18 mouse cellular contexts compared by ENCODE assay signal in the genomic region with DNA sequence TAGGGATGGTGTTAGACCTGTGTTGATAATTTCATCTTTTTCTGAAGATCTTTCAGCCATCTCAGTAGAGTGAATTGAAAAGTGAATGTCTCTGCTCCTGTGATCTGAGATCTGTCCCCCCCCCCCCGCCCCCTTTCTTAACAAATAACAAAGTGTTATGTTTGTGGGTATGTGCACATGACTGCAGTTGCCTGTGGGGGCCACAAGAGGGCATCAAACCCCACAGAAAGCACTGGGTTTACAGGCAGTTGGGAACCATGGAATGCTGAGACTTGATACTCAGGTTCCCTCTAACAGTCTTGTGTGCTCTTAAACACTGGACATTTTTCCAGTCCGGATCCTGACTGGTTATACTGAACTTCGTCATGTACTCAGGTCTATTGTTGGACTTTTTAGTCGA.
A peak's percentile ranks its signal among the peaks of the same experiment; 100 is the strongest.
DNase-seq lines count a peak whose midpoint lies in the region; TF ChIP-seq lines count a peak whose summit lies in the region.
"Had no signal": no experiment of that assay in that cellular context is flagged by ENCODE, and none has a peak within 500 bp of the region (broad histone marks: within the 10 kb centered on the region; RNA-seq: fewer than 3 reads in every experiment).

No protein-coding gene starts in this region.

- H3K4me1 ChIP-seq in testis, adult 2 months (ENCODE audit: control insufficient read depth, insufficient read depth, low read length) = peaks cover 9% of the 10 kb centered on the region
- H3K4me1 ChIP-seq: heart, embryonic 15.5 days; hindbrain, embryonic 10.5 days; limb, embryonic 13.5 days; lung, embryonic 15.5 days; neural tube, embryonic 12.5 days had no signal

- H3K27me3 ChIP-seq in testis, adult 2 months (ENCODE audit: control insufficient read depth, insufficient read depth, low read length) = no peaks in the 10 kb centered on the region
- H3K27me3 ChIP-seq: CH12.LX; forebrain, embryonic 13.5 days; heart, embryonic 15.5 days; limb, embryonic 13.5 days; lung, embryonic 15.5 days; neural tube, embryonic 12.5 days had no signal

- no peak for DNase-seq in gastrocnemius, adult 2 months
- no peak for DNase-seq in gastrocnemius, postnatal 14 days
- no peak for DNase-seq in left cerebral cortex, adult 2 months (ENCODE audit: extremely low spot score in 1 of 2, low spot score in 2 of 2)
- no peak for DNase-seq in left cerebral cortex, adult 18-20 months (ENCODE audit: low spot score in 2 of 2)
- no peak for DNase-seq in testis, postnatal 10 days (ENCODE audit: low spot score)
- DNase-seq in adrenal gland, postnatal 10 days = no peak
- no peak for DNase-seq in gastrocnemius, postnatal 10 days
- DNase-seq: cerebellum, postnatal 10 days; spleen, adult 18-20 months; thymus, postnatal 25 days had no signal

- no peak for TF ChIP-seq POLR2A in testis, adult 2 months (IDR thresholded peaks at IDR 0.05; ENCODE audit: control insufficient read depth, low read depth, low read length)

- H3K4me3 ChIP-seq in gastrocnemius, adult 2 months = no peak overlapping the region
- H3K4me3 ChIP-seq in left cerebral cortex, adult 2 months = no peak overlapping the region
- no peak overlapping the region for H3K4me3 ChIP-seq in testis, adult 2 months (ENCODE audit: control insufficient read depth, low read depth, low read length)
- H3K4me3 ChIP-seq: forebrain, embryonic 13.5 days; heart, embryonic 15.5 days; hindbrain, embryonic 10.5 days; limb, embryonic 13.5 days; lung, embryonic 15.5 days; neural tube, embryonic 12.5 days had no signal

- H3K27ac ChIP-seq in gastrocnemius, adult 2 months = no peak overlapping the region
- H3K27ac ChIP-seq in left cerebral cortex, adult 2 months = no peak overlapping the region
- H3K27ac ChIP-seq in testis, adult 2 months (ENCODE audit: control insufficient read depth, insufficient read depth, low read depth, low read length) = 0 out of 2 replicates have a peak overlapping the region, but pooled peaks have one; percentile 36
- H3K27ac ChIP-seq: forebrain, embryonic 13.5 days; heart, embryonic 15.5 days; hindbrain, embryonic 10.5 days; limb, embryonic 13.5 days; lung, embryonic 15.5 days; neural tube, embryonic 12.5 days had no signal

- no peaks in the 10 kb centered on the region for H3K36me3 ChIP-seq in testis, adult 2 months (ENCODE audit: control insufficient read depth, insufficient read depth, low read length)
- H3K36me3 ChIP-seq: heart, embryonic 15.5 days; hindbrain, embryonic 10.5 days; limb, embryonic 13.5 days; lung, embryonic 15.5 days; neural tube, embryonic 12.5 days had no signal

- intact Hi-C loops in gastrocnemius, adult 2 months (cut with DNase I) = no loop called here
- intact Hi-C loops in gastrocnemius, postnatal 14 days (cut with DNase I; ENCODE audit: low total_unique reads) = no loop called here
- intact Hi-C loops in left cerebral cortex, adult 2 months (cut with DNase I) = no loop called here

- TF ChIP-seq CTCF in gastrocnemius, adult 2 months (IDR thresholded peaks at IDR 0.05) = peak; percentile 32; the same call in 1 of the 2 replicates
- TF ChIP-seq CTCF in left cerebral cortex, adult 2 months (IDR thresholded peaks at IDR 0.05) = peak; percentile 28
- TF ChIP-seq CTCF in testis, adult 2 months (IDR thresholded peaks at IDR 0.05; ENCODE audit: control insufficient read depth, insufficient read depth, insufficient replicate concordance, low read depth, low read length) = peak; percentile 62; the same call in 1 of the 2 replicates
